Mouse (Mus musculus) frontal cortex, adult 2 months (tissue): ENCODE measurements around the gene Psmd5. TPM values are rescaled to one million over a fixed set of nuclear protein-coding genes. Genes with fewer than 3 reads are reported as not detected.
A peak's percentile ranks its signal among the peaks of the same experiment; 100 is the strongest.

Source experiments
- DNase-seq, 2 experiments: peaks; one replicate each; pipeline ENCODE4 v3.0.0; 2022; ENCODE audit warnings: low spot score in 1 of 2; ENCODE audit errors: extremely low spot score in 1 of 2
- polyA plus RNA-seq: library from polyadenylated mRNA; depleted of rRNA; stranded (reverse); fragments of >200 nt; gene quantifications from 2 replicates; pipeline ENCODE4 v1.2.3, GENCODE M21; 2012

Psmd5 gene
- polyA plus RNA-seq, 1 experiment, result 44.2 TPM

GRCm38 (mm10) chr2:34828026-34828425 is 46.7 kb downstream of the Psmd5 start:
- no peak for DNase-seq

GRCm38 (mm10) chr2:34827591-34827990 is 47.2 kb downstream of the Psmd5 start:
- no peak for DNase-seq

DNA sequence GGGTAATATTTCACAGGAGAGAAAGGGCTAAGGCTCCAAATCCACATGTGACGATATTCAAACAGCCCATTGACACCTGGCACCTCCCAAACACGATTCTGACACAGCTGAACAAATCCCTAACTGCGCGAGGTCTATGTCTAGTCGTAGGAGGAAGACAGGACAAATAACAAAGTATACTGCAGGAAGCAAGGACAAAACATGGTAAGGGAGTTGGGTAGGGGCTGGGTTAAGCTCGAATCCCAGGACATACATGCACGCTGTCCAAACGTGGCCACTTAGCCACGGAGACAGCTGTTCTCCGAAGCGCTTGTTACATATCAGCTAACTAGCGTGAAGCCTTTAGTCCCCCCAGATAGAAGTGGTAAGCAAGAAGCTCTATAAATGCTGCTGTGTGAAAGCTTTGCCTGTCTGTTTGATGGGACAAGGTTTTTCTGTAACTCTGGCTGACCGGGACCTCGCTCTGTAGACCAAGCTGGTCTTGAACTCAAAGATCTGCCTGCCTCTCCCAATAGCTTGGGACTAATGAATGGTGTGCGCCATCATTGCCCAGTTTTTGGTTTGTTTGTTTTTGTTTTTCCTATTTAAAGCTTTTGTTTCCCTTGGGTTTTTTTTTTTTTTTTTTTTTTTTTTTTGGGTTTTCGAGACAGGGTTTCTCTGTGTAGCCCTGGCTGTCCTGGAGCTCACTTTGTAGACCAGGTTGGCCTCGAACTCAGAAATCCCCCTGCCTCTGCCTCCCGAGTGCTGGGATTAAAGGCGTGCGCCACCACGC is 48.1 kb downstream of the Psmd5 start:
- DNase-seq, result no peak

GRCm38 (mm10) chr2:34825827-34826459 is 48.8 kb downstream of the Psmd5 start, which contains the start of gene Fbxw2:
Fbxw2 (minus strand) TSS chr2:34826311.
- DNase-seq, result peak; percentile 77 to 94

DNA sequence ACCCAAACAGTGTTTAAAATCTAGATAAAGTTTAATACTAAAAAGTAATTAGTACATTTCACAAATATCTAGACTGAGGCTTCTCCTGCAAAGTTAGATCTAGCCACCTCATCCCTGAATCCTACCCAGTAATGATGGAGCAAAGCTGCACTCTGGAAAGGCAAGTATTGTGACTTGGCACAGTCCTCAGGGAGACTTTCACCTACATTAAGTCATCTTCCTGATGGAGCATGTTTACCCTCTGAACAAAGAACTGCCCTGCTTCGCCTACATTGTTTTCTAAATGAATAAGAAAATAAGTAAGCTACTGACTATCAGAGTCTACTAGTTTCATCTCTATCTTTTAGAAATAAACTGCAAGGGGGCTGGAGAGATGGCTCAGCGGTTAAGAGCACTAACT is 56.3 kb downstream of the Psmd5 start:
- no peak for DNase-seq

- peak in 1 of 2 experiments; percentile 23 for DNase-seq
Measured at GRCm38 (mm10) chr2:34815893-34816292, 58.9 kb downstream of the Psmd5 start.

- DNase-seq, result no peak
Measured at GRCm38 (mm10) chr2:34812706-34813105, 62.1 kb downstream of the Psmd5 start.

DNA sequence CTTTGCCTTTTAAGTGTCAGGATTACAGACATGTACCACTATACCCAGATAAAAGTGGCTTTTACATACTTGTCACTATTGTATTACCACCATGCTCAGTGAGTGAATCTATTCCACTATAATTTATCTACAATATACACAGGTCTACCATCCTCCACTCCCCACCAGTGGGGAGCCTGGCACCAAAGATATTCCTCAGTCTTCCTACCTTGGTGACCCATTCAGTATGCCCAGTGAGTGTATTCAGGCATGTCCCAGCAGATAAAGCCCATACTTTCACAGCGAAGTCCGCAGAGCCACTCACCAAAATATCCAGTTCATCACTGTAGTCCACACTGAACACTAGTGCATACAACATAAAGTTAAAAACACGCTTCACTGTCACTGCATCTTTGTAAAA is 64.0 kb downstream of the Psmd5 start:
- DNase-seq, result no peak

GRCm38 (mm10) chr2:34809568-34809967 is 65.2 kb downstream of the Psmd5 start:
- DNase-seq, result no peak

DNA sequence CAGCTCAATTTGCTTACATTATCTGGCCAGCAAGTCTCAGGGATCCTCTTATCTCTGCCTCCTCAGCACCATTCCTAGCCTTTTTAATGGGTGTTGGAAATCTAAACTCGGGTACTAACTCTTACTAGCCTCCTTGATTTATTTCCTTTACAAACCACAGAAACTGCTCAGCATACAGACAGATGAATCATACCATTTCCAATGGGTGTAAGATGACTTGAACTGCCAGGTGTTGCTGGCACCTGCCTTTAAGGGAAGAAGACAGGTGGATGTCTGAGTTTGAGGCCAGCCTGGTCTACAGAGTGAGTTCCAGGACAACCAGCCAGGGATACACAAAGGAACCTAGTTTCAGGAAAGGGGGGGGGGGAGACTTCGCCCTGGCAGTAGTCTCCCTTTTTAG is 66.7 kb downstream of the Psmd5 start:
- no peak for DNase-seq

DNA sequence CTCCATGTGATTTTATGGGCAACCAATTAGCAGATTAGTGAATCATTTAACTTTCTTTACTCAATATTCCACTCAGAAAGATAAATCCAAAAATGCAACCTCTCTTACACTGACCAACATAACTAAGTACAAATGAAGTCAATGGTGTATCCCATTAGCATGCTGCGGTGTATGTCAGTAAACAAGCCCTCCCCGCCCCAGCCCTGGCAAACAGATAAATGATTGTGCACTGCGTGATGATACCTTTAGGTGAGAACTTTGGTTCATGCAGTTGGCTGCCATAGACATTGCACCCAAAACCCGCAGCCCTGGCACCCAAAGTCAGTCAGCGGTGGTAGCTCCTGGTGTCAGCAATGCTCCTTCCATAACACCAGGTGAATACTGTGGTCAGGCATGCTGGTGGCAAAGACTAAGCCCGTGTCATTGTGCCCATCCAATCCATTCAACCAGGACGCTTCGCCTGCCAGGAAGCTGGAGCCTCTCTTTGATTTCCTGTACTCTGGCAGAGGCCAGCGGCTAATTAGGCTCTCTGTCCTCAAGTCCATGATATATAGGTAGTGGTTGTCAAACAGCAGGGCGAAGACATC is 69.3 kb downstream of the Psmd5 start:
- no peak for DNase-seq

DNA sequence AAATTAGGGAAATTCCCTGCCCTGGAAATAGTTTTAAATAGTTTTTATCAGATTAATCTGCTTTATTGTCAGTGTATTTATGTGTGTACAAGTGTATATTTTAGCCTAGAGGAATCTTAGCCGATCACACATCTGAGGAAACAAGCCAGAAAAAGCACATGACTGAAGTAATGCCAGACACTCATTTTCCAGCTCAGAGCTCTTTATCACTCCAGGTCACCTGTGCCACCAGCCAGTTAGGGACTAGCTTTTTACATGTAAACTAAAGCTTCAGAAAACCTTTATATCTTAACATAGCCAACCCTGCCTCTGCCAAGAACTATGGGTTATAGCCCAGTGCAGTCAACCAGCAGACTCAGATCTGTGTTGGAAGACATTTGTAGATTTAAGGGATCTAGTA is 70.0 kb downstream of the Psmd5 start:
- DNase-seq, result no peak

DNA sequence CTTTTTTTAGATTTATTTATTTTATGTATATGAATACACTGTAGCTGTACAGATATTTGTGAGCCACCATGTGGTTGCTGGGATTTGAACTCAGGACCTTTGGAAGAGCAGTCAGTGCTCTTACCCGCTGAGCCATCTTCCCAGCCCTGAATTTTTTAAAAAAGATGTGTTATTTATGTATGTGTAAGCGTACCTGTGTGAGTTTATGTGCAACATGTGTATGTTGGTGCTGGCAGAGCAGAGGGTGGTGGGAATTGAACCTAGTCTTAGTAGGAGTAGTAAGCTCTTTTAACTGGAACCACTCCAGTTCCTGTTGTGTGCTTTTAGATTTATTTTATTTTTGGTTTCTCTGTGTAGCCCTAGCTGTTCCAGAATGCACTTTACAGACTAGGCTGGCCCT is 70.6 kb downstream of the Psmd5 start:
- no peak for DNase-seq

- no peak for DNase-seq
Measured at GRCm38 (mm10) chr2:34803746-34804145, 71.0 kb downstream of the Psmd5 start.

DNA sequence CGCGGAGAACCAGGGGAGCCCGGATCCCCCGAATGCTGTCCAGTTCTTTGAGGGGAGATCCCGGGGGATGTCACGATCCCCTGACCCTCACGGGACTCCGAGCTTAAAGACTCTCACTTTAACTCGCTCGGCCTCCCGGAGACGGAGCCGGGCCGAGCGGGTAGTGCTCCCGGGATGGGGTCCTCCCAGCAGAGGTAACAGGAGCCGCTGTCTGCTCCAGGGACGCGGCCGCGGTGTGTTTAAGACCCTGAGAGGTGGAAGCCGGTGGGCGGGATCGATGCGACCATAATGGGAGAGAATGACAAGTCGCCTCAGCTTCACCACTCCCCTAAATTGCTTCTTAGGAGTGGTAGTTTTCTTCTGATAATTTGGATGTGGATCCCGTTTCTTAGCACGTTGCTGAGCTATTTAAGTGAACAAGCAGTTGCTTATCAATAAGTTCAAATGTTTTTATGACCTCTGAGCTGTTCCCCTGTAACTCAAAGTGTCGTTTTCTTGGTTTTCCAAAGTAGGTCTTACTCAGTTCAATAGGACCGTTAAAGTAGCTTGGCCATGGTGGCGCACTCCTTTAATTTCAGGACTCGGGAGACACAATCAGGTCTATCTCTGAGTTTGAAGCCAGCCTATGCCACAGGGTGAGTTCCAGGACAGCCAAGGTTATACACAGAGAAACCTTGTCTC is 72.1 kb downstream of the Psmd5 start:
- DNase-seq, result peak in 1 of 2 experiments; percentile 28

DNA sequence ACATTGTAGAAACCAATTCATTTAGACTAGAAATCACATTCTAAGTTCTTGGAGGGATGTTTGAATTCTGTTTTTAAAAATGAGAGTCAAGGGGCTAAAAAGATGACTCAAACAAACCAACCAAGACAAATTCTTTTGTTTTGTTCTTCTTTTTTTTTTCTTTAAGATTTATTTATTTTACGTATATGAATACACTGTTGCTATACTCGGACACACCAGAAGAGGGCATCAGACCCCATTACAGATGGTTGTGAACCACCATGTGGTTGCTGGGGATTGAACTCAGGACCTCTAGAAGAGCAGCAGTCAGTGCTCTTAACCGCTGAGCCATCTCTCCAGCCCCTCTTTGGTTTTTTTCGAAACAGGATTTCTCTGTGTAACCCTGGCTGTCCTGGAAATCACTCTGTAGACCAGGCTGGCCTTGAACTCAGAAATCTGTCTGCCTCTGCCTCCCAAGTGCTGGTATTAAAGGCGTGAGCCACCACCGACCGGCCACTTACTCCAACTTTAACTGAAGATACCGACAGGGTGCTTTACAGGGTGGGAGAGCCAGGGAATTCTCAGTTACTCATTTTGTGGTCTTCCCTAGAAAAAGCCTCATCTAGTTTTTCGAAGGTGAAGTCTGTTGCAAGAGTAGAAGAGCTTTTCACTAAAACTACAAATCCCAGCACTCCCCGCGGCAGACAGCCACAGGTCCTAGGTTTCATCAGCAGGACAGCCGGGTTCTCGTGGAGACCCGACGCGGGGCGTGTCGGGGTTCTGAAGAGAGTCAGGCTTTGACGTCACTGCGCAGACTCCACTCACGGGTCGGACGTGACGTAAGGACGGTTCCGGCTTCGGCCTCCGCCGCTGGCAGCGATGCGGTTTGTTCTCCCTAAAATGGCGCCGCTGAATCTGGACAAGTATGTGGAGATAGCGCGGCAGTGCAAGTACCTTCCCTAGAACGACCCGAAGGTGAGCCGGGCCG is 73.0 kb downstream of the Psmd5 start:
- DNase-seq, result peak; percentile 98

GRCm38 (mm10) chr2:34800371-34800770 is 74.4 kb downstream of the Psmd5 start:
- DNase-seq, result no peak
